Mouse (Mus musculus): ENCODE data around the gene Gng12. TPM values are rescaled to one million over a fixed set of nuclear protein-coding genes. Genes with fewer than 3 reads are reported as not detected.
"Not testable (repeated sequence)": the region's sequence is repeated elsewhere in the genome, so short reads cannot be mapped to it uniquely, and the experiment has no call there.

Gng12 gene
- total RNA-seq, 2 experiments from 2014 or later: 68.9 to 84.2 TPM

- no peak for DNase-seq (ENCODE audit: low spot score in 2 of 2)
Measured at GRCm38 (mm10) chr6:66988363-66988762, 92.2 kb downstream of the Gng12 start.

- DNase-seq (ENCODE audit: low spot score in 2 of 2): no peak
Measured at GRCm38 (mm10) chr6:66989037-66989436, 92.8 kb downstream of the Gng12 start.

- no peak for DNase-seq (ENCODE audit: low spot score in 2 of 2)
Measured at GRCm38 (mm10) chr6:66989518-66989917, 93.3 kb downstream of the Gng12 start.

- no peak for DNase-seq (ENCODE audit: low spot score in 2 of 2)
Measured at GRCm38 (mm10) chr6:66992232-66992631, 96.0 kb downstream of the Gng12 start.

GRCm38 (mm10) chr6:66992786-66993185, 96.6 kb downstream of the Gng12 start:
- DNase-seq (ENCODE audit: low spot score in 2 of 2): no peak

GRCm38 (mm10) chr6:66994981-66995380, 98.8 kb downstream of the Gng12 start:
- DNase-seq (ENCODE audit: low spot score in 2 of 2): no peak

GRCm38 (mm10) chr6:66995825-66996224, 99.6 kb downstream of the Gng12 start:
- DNase-seq (ENCODE audit: low spot score in 2 of 2): no peak

GRCm38 (mm10) chr6:66996257-66996656, 100.1 kb downstream of the Gng12 start:
- DNase-seq (ENCODE audit: low spot score in 2 of 2): no peak

- DNase-seq (ENCODE audit: low spot score in 2 of 2): peak in 1 of 2 experiments; percentile 37
Measured at GRCm38 (mm10) chr6:66998645-66999044, 102.4 kb downstream of the Gng12 start.

- DNase-seq (ENCODE audit: low spot score in 2 of 2): no peak
Measured at GRCm38 (mm10) chr6:66999800-67000199, 103.6 kb downstream of the Gng12 start.

GRCm38 (mm10) chr6:67009888-67010287, 113.7 kb downstream of the Gng12 start:
- no peak for DNase-seq (ENCODE audit: low spot score in 2 of 2)

- DNase-seq (ENCODE audit: low spot score in 2 of 2): no peak
Measured at GRCm38 (mm10) chr6:67010370-67011216, 114.4 kb downstream of the Gng12 start.

GRCm38 (mm10) chr6:67011217-67011518, 115.0 kb downstream of the Gng12 start:
- no peak for DNase-seq (ENCODE audit: low spot score in 2 of 2)

GRCm38 (mm10) chr6:67013293-67013948, 117.2 kb downstream of the Gng12 start:
- DNase-seq (ENCODE audit: low spot score in 2 of 2): no peak

GRCm38 (mm10) chr6:67013949-67014678, 117.9 kb downstream of the Gng12 start:
- no peak for DNase-seq (ENCODE audit: low spot score in 2 of 2)

GRCm38 (mm10) chr6:67014679-67015075, 118.5 kb downstream of the Gng12 start:
- no peak for DNase-seq (ENCODE audit: low spot score in 2 of 2)

GRCm38 (mm10) chr6:67015739-67016519, 119.7 kb downstream of the Gng12 start:
- DNase-seq (ENCODE audit: low spot score in 2 of 2): no peak

- no peak for DNase-seq (ENCODE audit: low spot score in 2 of 2)
Measured at GRCm38 (mm10) chr6:67016520-67017111, 120.4 kb downstream of the Gng12 start.

GRCm38 (mm10) chr6:67018365-67018764, 122.2 kb downstream of the Gng12 start:
- DNase-seq (ENCODE audit: low spot score in 2 of 2): no peak

GRCm38 (mm10) chr6:67019001-67019400, 122.8 kb downstream of the Gng12 start:
- DNase-seq (ENCODE audit: low spot score in 2 of 2): not testable (repeated sequence)

- DNase-seq (ENCODE audit: low spot score in 2 of 2): no peak
Measured at GRCm38 (mm10) chr6:67021308-67021707, 125.1 kb downstream of the Gng12 start.

All from adrenal gland, adult 18-20 months (tissue).